Mouse (Mus musculus): ENCODE measurements around the gene Acsm2.

GRCm38 (mm10) chr7:119519163-119519562, 35.0 kb upstream of the Acsm2 start, which contains the start of gene Acsm5:
- TF ChIP-seq MAFK (IDR thresholded peaks at IDR 0.05; ENCODE audit: insufficient read depth, low read depth, low read length) (no peak), ZC3H11A (IDR thresholded peaks at IDR 0.05; ENCODE audit: borderline replicate concordance, low read depth, low read length) (no peak), CHD2 (IDR thresholded peaks at IDR 0.05; ENCODE audit: low read depth, low read length) (no peak)
